Mouse (Mus musculus) thymus, adult 2 months (tissue): ENCODE data around the gene 6430628N08Rik. TPM values are rescaled to one million over a fixed set of nuclear protein-coding genes. Genes with fewer than 3 reads are reported as not detected.

ENCODE experiments used
- DNase-seq: peaks from one replicate; pipeline ENCODE4 v3.0.0; 2021
- H3K27ac ChIP-seq: fragments of 200-500 bp; 2 replicates; pipeline ENCODE4 v1.5.1; 2012; ENCODE audit warnings: low read length, control low read depth; ENCODE audit not compliant: control insufficient read depth, insufficient read depth
- H3K27me3 ChIP-seq: fragments of 200-500 bp; 2 replicates; pipeline ENCODE4 v1.6.1; 2012; ENCODE audit warnings: mild to moderate bottlenecking, low read length, moderate library complexity, mixed read lengths; ENCODE audit not compliant: control insufficient read depth, insufficient read depth
- H3K36me3 ChIP-seq: fragments of 200-500 bp; 2 replicates; pipeline ENCODE4 v1.6.1; 2012; ENCODE audit warnings: mild to moderate bottlenecking, low read length, moderate library complexity; ENCODE audit not compliant: control insufficient read depth, insufficient read depth
- H3K4me1 ChIP-seq: fragments of 200-500 bp; replicated peaks from 2 replicates; pipeline ENCODE4 v1.6.1; 2012; ENCODE audit warnings: low read length; ENCODE audit not compliant: control insufficient read depth, insufficient read depth
- H3K4me3 ChIP-seq: fragments of 200-500 bp; 2 replicates; pipeline ENCODE4 v1.5.1; 2012; ENCODE audit warnings: mild to moderate bottlenecking, low read length, control low read depth, moderate library complexity; ENCODE audit not compliant: control insufficient read depth, insufficient read depth
- CTCF ChIP-seq: fragments of 200-500 bp; IDR thresholded peaks from 2 replicates; pipeline ENCODE4 v1.5.1; 2012; ENCODE audit warnings: mild to moderate bottlenecking, control low read depth, low read length, moderate library complexity, borderline replicate concordance; ENCODE audit not compliant: control insufficient read depth, poor library complexity, insufficient read depth; ENCODE audit errors: extremely low read depth
- POLR2A ChIP-seq: fragments of 200-500 bp; IDR thresholded peaks from 2 replicates; pipeline ENCODE4 v1.6.1; 2012; ENCODE audit warnings: mild to moderate bottlenecking, low read length, control low read depth, moderate library complexity; ENCODE audit not compliant: control insufficient read depth, poor library complexity, insufficient read depth; ENCODE audit errors: extremely low read depth
- WGBS: fragments of 180-500 bp; shearing (Covaris S2); methylation state at CpG from one replicate; pipeline ENCODE4 v1.1.7; 2018; 5-methylcytosine and 5-hydroxymethylcytosine counted together
- polyA plus RNA-seq: library from polyadenylated mRNA; depleted of rRNA; stranded (reverse); fragments of >200 nt; gene quantifications from 2 replicates; pipeline ENCODE4 v1.2.3, GENCODE M21; 2012

The 6430628N08Rik gene
- polyA plus RNA-seq, 1 experiment = not detected

DNA sequence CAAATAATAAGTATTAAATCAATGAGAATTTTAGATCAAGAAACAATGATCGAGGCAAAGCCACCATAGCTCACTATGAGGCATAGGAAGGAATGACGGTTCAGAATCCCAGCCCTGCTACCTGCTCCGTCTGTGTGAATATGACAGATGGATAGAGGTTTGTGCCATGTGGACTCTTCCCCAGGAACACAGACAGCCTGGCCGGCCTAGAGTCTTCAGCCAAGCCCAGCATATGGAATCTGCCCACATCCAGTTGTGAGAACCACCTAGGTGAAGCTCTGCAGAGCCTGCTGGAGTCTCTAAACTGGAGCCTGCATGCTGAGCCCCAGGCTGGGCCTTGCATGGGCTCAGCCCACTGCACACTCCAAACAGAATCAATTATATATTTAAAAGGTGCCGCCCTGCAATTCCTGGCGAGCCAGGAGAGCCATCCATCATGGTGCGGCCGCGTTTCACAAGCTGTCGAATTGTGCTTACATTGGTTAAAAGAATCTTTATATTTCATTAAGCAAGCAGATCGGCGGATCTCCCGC lies 41.2 kb downstream of the 6430628N08Rik start:
- Histone ChIP-seq H3K27ac (no peak overlapping the region), H3K27me3 (peaks cover 17% of the 10 kb centered on the region), H3K4me3 (no peak overlapping the region), H3K4me1 (no peaks in the 10 kb centered on the region; the same call in 1 of the 2 replicates), H3K36me3 (no peaks in the 10 kb centered on the region)
- no peak for DNase-seq
- WGBS = 69% methylated on average over 13 of the region's 13 CpGs
- TF ChIP-seq CTCF = no peak
- TF ChIP-seq POLR2A = no peak

DNA sequence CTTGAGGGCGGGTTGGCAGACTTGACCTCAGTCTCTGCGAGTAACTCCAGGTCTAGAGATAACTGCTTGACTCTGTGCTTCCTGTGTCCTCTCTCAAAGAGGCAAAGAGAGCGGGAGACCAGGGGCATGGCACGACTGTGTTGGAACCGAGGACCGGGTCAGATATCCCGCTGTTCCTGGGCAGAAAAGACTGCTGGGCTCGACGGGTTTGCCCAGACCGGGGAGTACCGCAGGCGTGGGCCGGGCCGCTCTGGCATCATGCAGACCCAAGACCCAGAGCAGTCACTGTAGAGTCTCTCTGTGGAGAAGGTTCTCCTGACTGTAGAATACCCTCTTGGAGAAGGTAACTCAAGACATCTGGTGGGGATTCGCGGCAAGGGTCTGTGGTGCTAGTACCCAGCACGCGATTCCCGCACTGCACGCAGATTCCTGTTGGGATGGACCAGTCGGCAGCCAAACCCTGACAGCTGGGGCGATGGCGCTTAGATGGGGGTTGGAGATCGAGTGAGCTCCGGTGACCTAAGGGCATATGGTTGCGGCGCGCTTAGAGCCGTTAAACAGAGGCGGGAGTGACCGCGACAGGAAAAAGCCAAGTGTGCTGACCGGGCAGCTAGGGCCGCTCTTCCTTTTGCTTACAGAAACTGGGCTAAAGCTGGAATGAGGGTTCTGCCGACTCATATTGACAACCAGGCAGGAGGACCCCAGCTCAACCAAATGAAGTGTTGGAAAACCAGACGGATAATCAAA lies 45.5 kb downstream of the 6430628N08Rik start:
- H3K36me3 ChIP-seq = no peaks in the 10 kb centered on the region
- 5% methylated on average over 36 of the region's 36 CpGs for WGBS
- H3K27ac ChIP-seq = no peak overlapping the region
- peaks cover 32% of the 10 kb centered on the region for H3K27me3 ChIP-seq
- TF ChIP-seq CTCF (no peak), POLR2A (no peak)
- no peak overlapping the region for H3K4me3 ChIP-seq
- peaks cover 3% of the 10 kb centered on the region; the same call in 1 of the 2 replicates for H3K4me1 ChIP-seq
- no peak for DNase-seq

GRCm38 (mm10) chr4:115936646-115937045 lies 46.2 kb downstream of the 6430628N08Rik start:
- peaks cover 30% of the 10 kb centered on the region for H3K27me3 ChIP-seq
- H3K4me3 ChIP-seq = no peak overlapping the region
- no peak overlapping the region for H3K27ac ChIP-seq
- no peak for DNase-seq
- H3K4me1 ChIP-seq = peaks cover 3% of the 10 kb centered on the region; the same call in 1 of the 2 replicates
- WGBS = 8% methylated on average over 20 of the region's 20 CpGs
- no peaks in the 10 kb centered on the region for H3K36me3 ChIP-seq
- TF ChIP-seq POLR2A (no peak), CTCF (no peak)

DNA sequence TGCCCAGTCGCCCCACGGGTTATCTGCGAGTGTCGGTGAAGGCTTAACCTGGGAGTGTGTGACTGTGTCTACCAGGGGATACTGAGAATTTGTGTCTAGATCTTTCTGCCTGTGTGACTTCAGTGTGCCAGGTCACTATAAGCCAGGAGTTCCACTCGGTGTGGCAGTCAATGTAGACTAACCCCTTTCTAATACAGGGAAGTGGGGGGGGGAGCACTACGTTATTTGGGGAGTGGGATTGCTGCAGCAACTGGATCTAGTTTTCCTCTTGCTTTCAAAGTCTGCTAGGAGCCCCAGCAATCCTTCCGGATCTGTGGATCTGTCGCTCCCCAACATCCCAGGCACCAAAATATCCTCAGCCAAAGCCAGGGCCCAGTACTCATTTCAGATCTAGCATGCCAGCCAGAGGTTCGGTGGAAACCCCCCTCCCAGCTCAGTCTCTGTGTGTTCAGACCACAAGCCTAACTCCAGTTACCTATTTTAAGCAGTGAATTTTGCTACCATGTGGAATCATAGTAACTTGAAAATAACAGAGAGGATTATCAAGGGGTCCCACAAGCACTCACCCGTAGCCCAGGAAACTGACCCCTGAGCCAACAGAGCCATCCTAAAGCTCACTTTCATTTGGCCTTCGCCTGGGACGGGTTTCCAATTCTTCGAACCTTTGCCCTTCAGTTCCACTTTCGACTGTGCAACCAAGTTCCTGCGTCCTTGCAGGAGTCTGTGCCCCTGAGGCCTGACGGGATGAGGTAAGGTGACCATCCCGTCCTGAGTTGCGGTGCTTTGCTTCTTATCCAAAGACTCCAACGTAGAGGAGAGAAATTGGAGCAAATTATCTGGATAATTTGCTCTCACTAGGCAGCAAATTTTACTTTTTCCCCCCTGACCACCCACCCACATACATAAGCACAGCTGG lies 46.9 kb downstream of the 6430628N08Rik start:
- Histone ChIP-seq H3K4me1 (peaks cover 3% of the 10 kb centered on the region; the same call in 1 of the 2 replicates), H3K27me3 (peaks cover 27% of the 10 kb centered on the region), H3K4me3 (no peak overlapping the region), H3K36me3 (no peaks in the 10 kb centered on the region), H3K27ac (no peak overlapping the region)
- WGBS = 8% methylated on average over 19 of the region's 19 CpGs
- no peak for TF ChIP-seq POLR2A
- no peak for TF ChIP-seq CTCF
- DNase-seq = no peak

DNA sequence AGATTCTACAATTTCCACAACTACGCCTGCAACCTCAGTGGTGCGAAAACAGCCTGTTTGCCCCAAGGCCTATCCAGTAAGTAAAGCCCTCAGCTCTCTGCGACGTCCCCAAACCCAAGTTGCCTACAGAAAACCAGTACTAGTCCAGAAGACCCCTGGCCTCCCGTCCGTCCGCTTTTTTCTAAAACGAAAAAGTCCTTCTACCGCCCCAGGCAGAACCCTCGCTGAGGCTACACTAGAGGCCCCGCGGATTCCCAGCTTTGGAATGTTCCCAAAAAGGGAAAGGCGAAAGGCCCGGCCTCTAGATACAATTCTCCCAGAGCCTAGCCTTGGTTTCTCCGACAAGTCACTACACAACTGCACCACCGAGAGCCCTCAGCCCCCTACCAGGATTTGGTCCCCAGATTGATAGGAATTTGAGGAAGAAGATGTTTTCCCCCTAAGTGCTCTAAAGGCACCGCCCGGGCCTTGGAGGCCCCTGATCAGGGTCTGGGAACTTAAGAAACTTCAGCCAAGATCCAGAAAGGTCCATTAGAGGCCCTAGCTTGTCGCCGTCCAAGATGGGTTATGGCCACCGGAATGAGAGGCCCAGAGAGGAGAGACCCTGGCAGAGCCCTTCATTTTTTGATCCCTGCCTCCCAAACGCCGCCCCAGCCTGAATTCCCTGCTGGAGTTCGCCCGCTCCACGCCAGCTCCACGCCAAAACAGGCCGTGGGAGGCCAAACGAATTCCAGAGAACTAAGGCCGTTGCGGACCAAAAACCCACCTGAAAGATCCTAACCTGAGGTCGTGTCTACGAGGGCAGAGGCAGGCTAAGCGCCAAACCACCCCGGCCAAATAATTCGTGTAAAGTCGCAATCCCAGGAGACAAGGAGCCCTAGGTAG lies 48.1 kb downstream of the 6430628N08Rik start:
- TF ChIP-seq POLR2A = no peak
- TF ChIP-seq CTCF = no peak
- no peak overlapping the region for H3K27ac ChIP-seq
- H3K4me3 ChIP-seq = no peak overlapping the region
- peaks cover 27% of the 10 kb centered on the region for H3K27me3 ChIP-seq
- H3K36me3 ChIP-seq = no peaks in the 10 kb centered on the region
- 15% methylated on average over 37 of the region's 37 CpGs for WGBS
- H3K4me1 ChIP-seq = peaks cover 3% of the 10 kb centered on the region; the same call in 1 of the 2 replicates
- DNase-seq = no peak
